Mouse (Mus musculus): ENCODE results near the gene Gpc5.

The Gpc5 gene

DNA sequence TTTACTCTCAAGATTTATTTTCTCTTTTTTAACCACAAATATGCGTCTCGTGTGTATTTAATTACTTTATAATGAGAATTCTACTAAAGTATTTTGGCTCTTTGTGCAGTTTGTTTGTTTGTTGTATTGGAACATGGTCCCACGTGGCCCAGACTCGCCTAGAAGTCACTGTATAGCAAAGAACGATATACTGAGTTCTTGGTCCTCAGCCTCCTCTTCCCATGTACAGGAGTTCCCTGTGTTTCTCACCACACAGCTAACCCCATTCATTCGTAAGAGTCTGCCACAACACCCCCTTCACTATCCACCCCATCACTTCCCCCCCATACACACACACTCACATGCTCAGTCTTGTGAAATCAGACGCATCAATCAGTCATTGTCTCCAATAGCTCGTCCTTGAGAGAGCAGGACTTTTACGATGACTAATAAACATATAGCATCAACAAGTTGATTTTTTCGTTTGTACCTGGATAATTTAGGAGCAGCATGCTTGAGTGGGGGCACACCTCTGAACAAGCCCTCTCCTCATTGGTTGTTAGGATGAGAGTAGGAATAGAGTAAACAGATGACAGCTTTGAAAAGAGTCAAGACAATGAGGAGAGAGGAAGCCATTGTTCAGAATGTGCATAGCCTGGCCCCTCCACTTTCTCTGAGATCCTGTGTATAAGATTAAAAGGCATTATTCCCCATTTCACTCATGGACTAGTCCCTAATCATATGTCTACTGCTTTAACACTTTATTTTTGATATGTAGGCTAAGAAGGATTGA, 740.0 kb downstream of the Gpc5 start:
- DNase-seq (ENCODE audit: low spot score) = no peak

DNA sequence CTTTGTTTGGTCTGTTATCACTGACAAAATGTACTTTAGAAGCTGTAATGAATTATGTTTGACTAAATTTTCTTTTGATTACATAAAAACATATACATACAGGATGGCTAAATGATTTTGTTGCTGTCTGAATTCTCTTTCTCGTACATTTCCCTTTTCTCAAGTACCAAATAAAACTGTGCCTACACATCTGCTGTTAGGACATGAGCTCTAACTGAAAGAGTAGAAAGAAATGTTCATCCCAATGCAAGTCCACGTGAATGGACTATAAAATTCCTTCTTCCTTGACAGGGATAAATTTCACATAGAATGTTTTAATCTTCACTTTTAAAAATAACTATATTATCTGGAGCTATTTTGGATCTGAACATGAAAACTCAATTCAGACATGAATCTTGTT, 751.8 kb downstream of the Gpc5 start:
- no peak for DNase-seq (ENCODE audit: low spot score)

- no peak for DNase-seq (ENCODE audit: low spot score)
Observed at GRCm38 (mm10) chr14:115844773-115845427, 752.9 kb downstream of the Gpc5 start.

DNA sequence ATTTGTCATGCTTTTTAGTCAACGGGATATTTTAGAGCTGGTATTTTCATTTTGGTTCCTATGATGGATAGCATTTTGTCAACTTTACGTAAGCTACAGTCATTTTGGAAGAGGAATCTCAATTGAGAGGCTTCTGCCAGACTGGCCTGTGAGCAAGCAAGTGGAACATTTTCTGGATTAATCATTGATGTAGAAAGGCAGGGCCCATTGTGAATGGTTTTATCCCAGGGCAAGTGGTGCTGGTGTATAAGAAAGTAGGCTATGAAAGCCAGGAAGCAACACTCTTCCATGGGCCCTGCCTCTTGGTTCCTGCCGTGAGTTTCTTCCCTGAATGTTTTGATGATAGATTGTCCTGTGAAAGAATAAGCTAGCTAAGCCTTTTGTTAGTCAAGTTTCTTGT, 777.1 kb downstream of the Gpc5 start:
- DNase-seq (ENCODE audit: low spot score) = no peak

DNA sequence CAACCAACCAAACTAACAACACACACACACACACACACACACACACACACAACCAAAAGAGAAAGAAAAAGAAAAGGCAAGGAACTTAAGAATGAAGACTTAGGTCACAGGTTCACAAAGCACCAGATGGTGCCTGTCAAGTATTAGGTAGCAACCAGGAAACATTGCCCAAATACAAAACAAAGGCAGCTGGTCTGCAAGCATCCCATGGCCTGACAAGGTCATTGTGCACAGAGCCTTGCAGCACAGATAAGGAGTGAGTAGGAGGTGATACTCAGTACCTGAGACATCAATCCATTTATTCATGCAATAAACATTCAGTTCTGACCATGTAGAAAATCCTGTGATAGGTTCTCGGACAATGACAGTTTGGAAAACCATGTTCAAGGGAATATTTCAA, 884.0 kb downstream of the Gpc5 start:
- DNase-seq (ENCODE audit: low spot score) = no peak

GRCm38 (mm10) chr14:115979233-115979632, 887.2 kb downstream of the Gpc5 start:
- no peak for DNase-seq (ENCODE audit: low spot score)

- DNase-seq (ENCODE audit: low spot score) = no peak
Observed at GRCm38 (mm10) chr14:115990764-115991163, 898.7 kb downstream of the Gpc5 start.

DNA sequence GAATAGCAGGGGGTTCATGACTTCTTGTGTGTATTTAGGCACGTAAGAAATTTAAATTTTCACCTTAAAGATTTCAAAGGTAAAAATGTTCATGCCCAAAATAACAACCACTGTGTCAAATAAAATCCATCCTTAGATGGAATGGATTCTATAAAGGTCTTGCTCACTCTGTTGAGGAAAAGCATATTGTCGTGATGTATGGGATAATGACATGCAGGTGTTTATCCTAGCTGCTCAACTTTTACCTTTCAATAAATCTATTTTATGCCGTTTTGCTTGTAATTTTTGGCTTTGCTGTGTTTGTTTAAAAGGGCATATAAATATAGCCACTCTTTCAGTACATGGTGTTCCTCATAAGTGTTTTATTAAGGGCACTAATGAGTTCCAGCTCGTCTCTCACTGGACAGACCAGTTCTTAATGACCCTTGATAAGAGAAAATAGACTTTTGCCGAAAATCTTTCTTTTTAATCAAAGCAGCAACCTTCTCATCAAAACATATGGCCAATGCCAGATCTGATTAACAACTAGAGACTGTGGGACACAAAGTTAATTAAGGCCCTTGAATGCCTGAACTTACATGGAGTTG, 901.6 kb downstream of the Gpc5 start:
- DNase-seq (ENCODE audit: low spot score) = no peak

DNA sequence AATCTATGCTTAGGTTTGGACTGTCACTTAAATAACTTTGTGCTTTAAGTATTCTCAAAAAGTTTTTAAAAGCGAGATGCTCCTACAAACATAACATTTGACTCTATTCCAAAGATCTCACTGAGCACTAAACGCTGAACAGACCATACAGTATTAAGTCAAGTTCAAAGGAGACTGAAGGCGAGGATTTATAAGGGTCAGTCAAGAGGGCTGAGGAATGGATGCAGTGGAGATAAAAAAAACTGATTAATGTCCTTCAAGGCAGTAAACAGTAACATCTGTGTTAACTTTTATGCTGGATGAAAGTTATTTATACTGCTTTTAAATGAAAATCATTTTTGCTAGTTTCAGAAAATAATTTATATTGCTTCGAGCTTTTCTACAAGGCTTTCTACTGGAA, 906.9 kb downstream of the Gpc5 start:
- DNase-seq (ENCODE audit: low spot score) = no peak

- no peak for DNase-seq (ENCODE audit: low spot score)
Observed at GRCm38 (mm10) chr14:116087010-116087409, 995.0 kb downstream of the Gpc5 start.

GRCm38 (mm10) chr14:116127943-116128342, 1035.9 kb downstream of the Gpc5 start:
- DNase-seq (ENCODE audit: low spot score) = no peak

DNA sequence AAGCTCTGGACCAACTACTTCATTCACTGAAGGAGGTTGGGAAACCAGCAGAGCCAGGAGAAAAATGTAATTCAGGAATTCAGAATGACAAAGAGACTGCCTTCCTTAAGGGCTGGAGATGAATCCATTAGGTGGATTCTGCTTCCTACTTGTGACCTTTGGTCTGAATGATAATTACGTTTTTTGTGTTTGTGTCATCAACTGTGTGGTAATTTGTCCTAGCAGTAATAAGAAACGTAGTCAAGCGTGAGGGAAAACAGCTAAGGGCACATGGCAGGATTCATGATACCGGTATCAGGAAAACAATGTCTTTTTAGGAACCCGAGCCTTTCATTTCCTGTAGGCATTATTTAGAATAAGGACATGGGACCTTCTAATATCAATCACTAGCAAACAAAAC, 1045.3 kb downstream of the Gpc5 start:
- DNase-seq (ENCODE audit: low spot score) = no peak

- DNase-seq (ENCODE audit: low spot score) = no peak
Observed at GRCm38 (mm10) chr14:116137772-116138171, 1045.8 kb downstream of the Gpc5 start.

DNA sequence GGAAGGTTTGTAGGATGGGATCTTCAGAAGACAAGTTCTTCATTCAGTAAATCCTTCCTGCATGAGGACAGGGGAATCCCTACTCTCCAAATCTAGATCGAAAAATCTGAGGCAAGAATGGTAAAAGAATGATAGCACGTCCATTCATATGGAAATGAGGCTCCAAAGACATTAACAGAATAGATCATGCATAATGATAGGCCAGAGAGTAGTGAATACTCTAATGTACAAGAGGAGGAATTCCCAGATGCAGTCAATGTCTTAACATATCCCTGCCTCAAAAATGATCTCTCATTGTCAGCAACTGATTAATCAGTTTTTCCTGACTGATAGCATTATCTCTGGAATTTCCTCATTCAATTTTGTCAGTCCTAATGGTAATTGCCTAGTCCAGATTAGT, 1070.6 kb downstream of the Gpc5 start:
- DNase-seq (ENCODE audit: low spot score) = no peak

GRCm38 (mm10) chr14:116167401-116167800, 1075.4 kb downstream of the Gpc5 start:
- DNase-seq (ENCODE audit: low spot score) = no peak

DNA sequence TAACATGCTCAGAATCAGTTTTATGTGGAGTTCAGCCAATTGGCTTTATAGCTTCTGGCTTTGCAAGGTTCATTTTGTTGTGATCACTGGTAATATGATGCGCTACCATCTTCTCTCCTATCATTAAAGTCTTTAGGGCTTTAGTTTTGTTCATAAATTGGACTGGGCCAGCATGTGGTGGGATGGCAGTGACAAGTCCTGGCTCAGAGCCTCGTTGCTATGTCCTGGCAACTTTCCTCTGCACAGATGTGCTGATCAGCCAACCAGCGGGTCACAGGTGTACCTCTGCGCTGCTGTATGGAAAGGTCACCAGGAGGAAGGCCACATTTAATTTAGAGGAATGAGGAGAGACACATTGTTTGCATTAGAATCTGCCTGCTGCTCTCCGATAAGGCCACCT, 1077.1 kb downstream of the Gpc5 start:
- DNase-seq (ENCODE audit: low spot score) = no peak

DNA sequence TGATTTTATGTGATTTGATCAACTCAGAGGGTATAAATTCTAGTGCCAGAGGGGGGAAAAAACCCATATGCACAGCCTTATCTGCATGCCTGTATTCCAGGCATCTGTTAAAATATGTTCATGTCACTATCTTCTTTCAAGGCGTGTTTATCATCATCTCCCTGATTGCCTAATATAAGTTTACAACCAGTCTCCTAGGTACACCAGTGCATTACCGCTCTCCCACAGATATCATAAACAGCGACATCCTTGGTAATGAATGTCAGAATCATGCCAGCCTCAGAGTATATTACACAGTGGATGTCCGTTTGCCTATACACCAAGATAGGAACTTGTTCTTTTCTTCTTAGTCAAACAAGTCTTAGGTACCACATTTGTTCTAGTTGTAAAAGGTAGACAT, 1095.0 kb downstream of the Gpc5 start:
- no peak for DNase-seq (ENCODE audit: low spot score)

DNA sequence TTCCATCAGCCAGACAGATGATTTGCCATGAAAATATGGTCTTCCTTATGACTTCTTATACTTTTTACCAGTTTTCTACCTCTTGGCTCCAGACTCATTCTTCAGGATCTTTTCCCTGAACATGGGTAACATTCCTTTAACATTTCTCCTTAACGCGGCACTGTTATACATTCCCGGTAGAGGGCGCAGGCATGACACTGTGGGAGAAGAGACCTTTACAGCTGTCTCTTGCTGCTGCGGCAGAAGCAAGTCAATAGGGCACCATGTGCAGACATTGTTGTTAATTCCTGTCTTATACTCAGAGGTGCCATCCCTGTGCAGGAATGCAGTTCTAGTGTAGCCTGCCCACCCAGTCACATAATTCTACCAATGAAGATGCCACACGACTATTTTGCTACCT, 1115.0 kb downstream of the Gpc5 start:
- no peak for DNase-seq (ENCODE audit: low spot score)

- DNase-seq (ENCODE audit: low spot score) = no peak
Observed at GRCm38 (mm10) chr14:116208581-116208980, 1116.6 kb downstream of the Gpc5 start.

DNA sequence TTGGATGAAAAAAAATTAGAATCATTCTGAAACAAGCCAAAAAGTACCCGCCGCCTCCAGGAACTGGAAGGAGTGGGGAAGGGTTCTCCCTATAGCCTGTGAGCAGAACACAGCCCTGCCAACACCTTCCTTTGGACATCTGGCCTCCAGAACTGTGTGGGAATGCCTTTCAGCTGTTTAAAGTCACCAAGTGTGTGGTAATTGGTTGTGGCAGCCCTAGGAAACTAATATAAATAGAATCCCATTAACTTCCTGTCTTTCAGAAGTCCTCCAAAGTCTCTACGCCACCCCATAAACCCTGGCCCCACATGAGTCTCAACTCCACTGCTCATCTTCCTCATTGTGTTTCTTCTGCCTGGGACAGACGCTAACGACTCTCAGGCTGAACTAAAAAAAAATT, 1117.0 kb downstream of the Gpc5 start:
- no peak for DNase-seq (ENCODE audit: low spot score)

DNA sequence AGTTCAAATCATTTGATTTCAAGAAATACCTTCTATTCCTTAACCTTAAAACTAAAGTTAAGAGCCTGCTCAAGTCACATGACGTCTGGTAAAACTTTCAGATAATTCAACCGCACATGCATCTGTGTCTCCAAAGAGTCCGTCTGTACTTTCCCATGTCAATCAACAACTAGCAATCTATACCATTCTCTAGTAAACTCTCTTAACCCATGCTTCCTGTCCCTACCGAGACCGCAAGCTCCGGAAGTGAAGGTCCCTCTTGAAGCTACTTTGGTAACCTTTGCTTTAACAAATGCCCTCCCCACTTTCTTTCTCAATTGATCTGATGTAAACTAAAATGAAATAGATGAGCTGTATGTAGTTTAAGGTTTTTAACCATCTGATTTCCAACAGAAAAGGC, 1118.3 kb downstream of the Gpc5 start:
- no peak for DNase-seq (ENCODE audit: low spot score)

GRCm38 (mm10) chr14:116212029-116212428, 1120.0 kb downstream of the Gpc5 start:
- DNase-seq (ENCODE audit: low spot score) = no peak

GRCm38 (mm10) chr14:116258126-116258525, 1166.1 kb downstream of the Gpc5 start:
- no peak for DNase-seq (ENCODE audit: low spot score)

DNA sequence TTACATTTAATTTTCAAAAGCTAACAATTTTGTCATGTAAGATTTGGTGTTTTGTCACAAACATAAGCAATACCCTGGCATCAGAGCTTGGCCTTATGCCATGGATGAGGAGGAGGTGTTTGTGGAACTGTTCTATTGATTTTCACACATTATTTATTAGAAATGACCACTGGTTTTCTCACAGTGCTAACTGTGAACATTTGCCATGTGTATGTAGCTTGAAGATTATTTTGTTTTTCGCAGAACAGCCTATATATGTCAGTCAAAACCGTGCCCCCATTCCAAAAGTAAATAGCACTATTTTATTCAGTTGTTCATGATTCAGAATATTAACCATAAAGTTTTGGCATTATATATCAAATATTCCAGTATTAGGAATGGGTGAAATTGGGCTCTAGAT, 1216.5 kb downstream of the Gpc5 start:
- no peak for DNase-seq (ENCODE audit: low spot score)
